Comparison of ENCODE assay signal across 30 mouse cellular contexts in the genomic region with DNA sequence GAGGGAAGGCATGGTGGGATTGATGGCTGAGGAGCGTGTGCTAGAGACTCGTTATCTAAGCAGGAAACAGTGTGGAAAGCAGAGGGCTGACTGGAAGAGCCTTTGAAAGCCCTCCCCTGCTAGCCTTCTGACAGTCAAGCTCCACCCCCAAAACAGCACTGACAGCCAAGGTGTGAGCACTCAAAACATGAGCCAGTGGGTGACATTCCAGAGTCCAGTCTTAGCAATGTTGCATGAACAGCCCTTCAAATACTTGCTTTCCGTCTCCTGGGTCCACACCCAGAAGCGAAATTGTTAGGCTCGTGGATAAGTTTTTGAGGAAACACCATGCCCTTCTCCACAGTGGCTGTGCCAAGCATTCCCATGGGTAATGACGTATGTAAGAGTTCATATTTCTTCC.
DNase-seq lines count a peak whose midpoint lies in the region; ATAC-seq and TF ChIP-seq lines count a peak whose summit lies in the region.
"Had no signal": no experiment of that assay in that cellular context is flagged by ENCODE, and none has a peak within 500 bp of the region (broad histone marks: within the 10 kb centered on the region; RNA-seq: fewer than 3 reads in every experiment).

No protein-coding gene starts in this region.

- H3K9ac ChIP-seq in lung, postnatal 0 days (replicated peaks; ENCODE audit: low read depth) = no peak overlapping the region
- H3K9ac ChIP-seq in midbrain, embryonic 14.5 days (replicated peaks; ENCODE audit: low read length) = no peak overlapping the region
- H3K9ac ChIP-seq: forebrain, embryonic 13.5 days; heart, embryonic 12.5 days; heart, embryonic 15.5 days; hindbrain, embryonic 13.5 days had no signal

- no peaks in the 10 kb centered on the region for H3K9me3 ChIP-seq in lung, postnatal 0 days (ENCODE audit: low read length)
- H3K9me3 ChIP-seq in midbrain, embryonic 14.5 days (ENCODE audit: control insufficient read depth, low read length) = no peaks in the 10 kb centered on the region
- H3K9me3 ChIP-seq: forebrain, embryonic 10.5 days; forebrain, embryonic 13.5 days; heart, embryonic 12.5 days; heart, embryonic 15.5 days; hindbrain, embryonic 10.5 days; hindbrain, embryonic 13.5 days had no signal

- peaks cover 8% of the 10 kb centered on the region for H3K4me1 ChIP-seq in lung, adult 2 months (ENCODE audit: control insufficient read depth, insufficient read depth, low read length)
- peaks cover 6% of the 10 kb centered on the region; the same call in 1 of the 2 replicates for H3K4me1 ChIP-seq in lung, postnatal 0 days (ENCODE audit: insufficient read depth, low read depth, low read length)
- H3K4me1 ChIP-seq in midbrain, embryonic 14.5 days (ENCODE audit: control insufficient read depth, insufficient read depth, low read length) = no peaks in the 10 kb centered on the region
- no peaks in the 10 kb centered on the region for H3K4me1 ChIP-seq in thymus, adult 2 months (replicated peaks; ENCODE audit: control insufficient read depth, insufficient read depth, low read length)

- H3K27me3 ChIP-seq in lung, postnatal 0 days (replicated peaks; ENCODE audit: insufficient read depth, low read length) = 0 out of 2 replicates have a peak, but pooled peaks cover 3% of the 10 kb centered on the region
- H3K27me3 ChIP-seq in midbrain, embryonic 14.5 days (ENCODE audit: control insufficient read depth, insufficient read depth, low read length) = peaks cover 19% of the 10 kb centered on the region
- peaks cover 3% of the 10 kb centered on the region; the same call in 1 of the 2 replicates for H3K27me3 ChIP-seq in thymus, adult 2 months (ENCODE audit: control insufficient read depth, insufficient read depth, low read length)
- H3K27me3 ChIP-seq: Patski had no signal

- H3K36me3 ChIP-seq in lung, postnatal 0 days (ENCODE audit: insufficient read depth, low read length) = no peaks in the 10 kb centered on the region
- H3K36me3 ChIP-seq in midbrain, embryonic 14.5 days (ENCODE audit: control insufficient read depth, insufficient read depth, low read length) = no peaks in the 10 kb centered on the region
- H3K36me3 ChIP-seq in thymus, adult 2 months (ENCODE audit: control insufficient read depth, insufficient read depth, low read length) = no peaks in the 10 kb centered on the region
- H3K36me3 ChIP-seq: forebrain, embryonic 10.5 days; G1E; heart, embryonic 12.5 days; heart, embryonic 15.5 days; hindbrain, embryonic 10.5 days; hindbrain, embryonic 13.5 days had no signal

- DNase-seq in lung, adult 2 months = peak; percentile 41
- peak; percentile 92 for DNase-seq in lung, postnatal 0 days (ENCODE audit: low spot score)
- DNase-seq in lung, postnatal 25 days (ENCODE audit: low spot score) = peak; percentile 71
- DNase-seq in gastrocnemius, postnatal 10 days = no peak
- no peak for DNase-seq in midbrain, embryonic 14.5 days
- no peak for DNase-seq in thymus, adult 2 months
- DNase-seq in frontal cortex, postnatal 14 days (ENCODE audit: low spot score in 2 of 2) = no peak
- DNase-seq: adrenal gland, adult 2 months; adrenal gland, postnatal 14 days; B cell, adult 2 months; cerebellum, adult 11 months; cerebellum, adult 2 months; cerebellum, adult 9-11 months; cerebellum, postnatal 36 days; embryo, embryonic 11 days; gastrocnemius, adult 2 months; gastrocnemius, postnatal 25 days; heart, adult 18-20 months; heart, postnatal 10 days; heart, postnatal 36 days had no signal

- TF ChIP-seq EP300 in lung, postnatal 0 days (IDR thresholded peaks at IDR 0.05) = peak; percentile 94

- H3K27ac ChIP-seq in lung, postnatal 0 days (ENCODE audit: low read length) = peak overlapping the region; percentile 87
- no peak overlapping the region for H3K27ac ChIP-seq in midbrain, embryonic 14.5 days (replicated peaks; ENCODE audit: low read depth, low read length)
- no peak overlapping the region for H3K27ac ChIP-seq in thymus, adult 2 months (ENCODE audit: control insufficient read depth, insufficient read depth, low read length)
- H3K27ac ChIP-seq: forebrain, embryonic 10.5 days; forebrain, embryonic 13.5 days; gastrocnemius, adult 2 months; heart, embryonic 15.5 days; hindbrain, embryonic 10.5 days; hindbrain, embryonic 13.5 days had no signal

- no peak overlapping the region for H3K4me3 ChIP-seq in lung, adult 2 months (replicated peaks; ENCODE audit: extremely low read depth, low read depth, low read length)
- no peak overlapping the region for H3K4me3 ChIP-seq in lung, postnatal 0 days (ENCODE audit: low read depth, low read length)
- no peak overlapping the region for H3K4me3 ChIP-seq in midbrain, embryonic 14.5 days (replicated peaks; ENCODE audit: low read depth, low read length)
- H3K4me3 ChIP-seq in thymus, adult 2 months (ENCODE audit: control insufficient read depth, insufficient read depth, low read length) = no peak overlapping the region
- H3K4me3 ChIP-seq: forebrain, embryonic 10.5 days; forebrain, embryonic 13.5 days; gastrocnemius, adult 2 months; heart, embryonic 12.5 days; heart, embryonic 15.5 days; hindbrain, embryonic 10.5 days; hindbrain, embryonic 13.5 days had no signal

- ATAC-seq in lung, postnatal 0 days = peak; percentile 79
- no peak for ATAC-seq in midbrain, embryonic 14.5 days (ENCODE audit: low FRiP score, low TSS enrichment)
- ATAC-seq: forebrain, embryonic 13.5 days; forebrain, embryonic 16.5 days; hindbrain, embryonic 16.5 days; Patski had no signal

- no peak overlapping the region for H3K4me2 ChIP-seq in lung, postnatal 0 days (replicated peaks; ENCODE audit: low read depth, low read length)
- H3K4me2 ChIP-seq in midbrain, embryonic 14.5 days (ENCODE audit: low read length) = no peak overlapping the region
- H3K4me2 ChIP-seq: forebrain, embryonic 13.5 days; heart, embryonic 12.5 days; heart, embryonic 15.5 days; hindbrain, embryonic 13.5 days had no signal

- 36% methylated on average over 6 of the region's 6 CpGs for WGBS in lung, adult 2 months
- WGBS in lung, postnatal 0 days = 43% methylated on average over 6 of the region's 6 CpGs
- WGBS in midbrain, embryonic 14.5 days = 86% methylated on average over 6 of the region's 6 CpGs
- WGBS in thymus, adult 2 months = 56% methylated on average over 6 of the region's 6 CpGs

- no peak for TF ChIP-seq CTCF in lung, adult 2 months (IDR thresholded peaks at IDR 0.05; ENCODE audit: insufficient read depth, low read length)
- TF ChIP-seq CTCF in lung, postnatal 0 days (IDR thresholded peaks at IDR 0.05) = no peak
- no peak for TF ChIP-seq CTCF in thymus, adult 2 months (IDR thresholded peaks at IDR 0.05; ENCODE audit: borderline replicate concordance, control insufficient read depth, extremely low read depth, insufficient read depth, low read length, poor library complexity)

- TF ChIP-seq POLR2A in lung, adult 2 months (IDR thresholded peaks at IDR 0.05; ENCODE audit: borderline replicate concordance, extremely low read depth, low read depth, low read length) = no peak
- TF ChIP-seq POLR2A in thymus, adult 2 months (IDR thresholded peaks at IDR 0.05; ENCODE audit: control insufficient read depth, extremely low read depth, insufficient read depth, low read length, poor library complexity) = no peak

Comparison
In these comparisons a context has a peak if more than half of its experiments do, and no peak if none do; other contexts are left out.
1. DNase-seq: peak in lung, adult 2 months (single experiment), lung, postnatal 0 days (single experiment) and lung, postnatal 25 days (single experiment); none in gastrocnemius, postnatal 10 days (single experiment), midbrain, embryonic 14.5 days (single experiment), thymus, adult 2 months (single experiment) and frontal cortex, postnatal 14 days (0 of 2).